ENCODE assay signal across 40 mouse cellular contexts in genomic region chr3:57665880-57666279, GRCm38 (mm10). TPM values are rescaled to one million over a fixed set of nuclear protein-coding genes. Genes with fewer than 3 reads are reported as not detected.
"Had no signal": no experiment of that assay in that cellular context is flagged by ENCODE, and none has a peak within 500 bp of the region (broad histone marks: within the 10 kb centered on the region; RNA-seq: fewer than 3 reads in every experiment).

No protein-coding gene starts in this region.

- H3K27ac ChIP-seq: limb, embryonic 10.5 days; limb, embryonic 12.5 days; limb, embryonic 13.5 days; limb, embryonic 15.5 days; liver, embryonic 12.5 days; liver, embryonic 13.5 days; liver, embryonic 14.5 days; liver, embryonic 15.5 days; lung, embryonic 15.5 days; macrophage; midbrain, embryonic 10.5 days; midbrain, embryonic 12.5 days; midbrain, embryonic 13.5 days; midbrain, embryonic 15.5 days; neural tube, embryonic 12.5 days had no signal

- H3K4me2 ChIP-seq: limb, embryonic 12.5 days; limb, embryonic 13.5 days; limb, embryonic 15.5 days; liver, embryonic 11.5 days; liver, embryonic 12.5 days; liver, embryonic 13.5 days; liver, embryonic 15.5 days; lung, embryonic 14.5 days; lung, embryonic 15.5 days; midbrain, embryonic 11.5 days; midbrain, embryonic 12.5 days; midbrain, embryonic 13.5 days; midbrain, embryonic 15.5 days; neural tube, embryonic 12.5 days had no signal

- H3K9me3 ChIP-seq: limb, embryonic 10.5 days; limb, embryonic 12.5 days; limb, embryonic 13.5 days; limb, embryonic 15.5 days; liver, embryonic 12.5 days; liver, embryonic 13.5 days; liver, embryonic 15.5 days; lung, embryonic 15.5 days; megakaryocyte, embryonic 14.5 days; midbrain, embryonic 10.5 days; midbrain, embryonic 12.5 days; midbrain, embryonic 13.5 days; midbrain, embryonic 15.5 days; neural tube, embryonic 12.5 days had no signal

- H3K9ac ChIP-seq: limb, embryonic 12.5 days; limb, embryonic 13.5 days; limb, embryonic 15.5 days; liver, embryonic 12.5 days; liver, embryonic 13.5 days; liver, embryonic 14.5 days; liver, embryonic 15.5 days; liver, postnatal 0 days; lung, embryonic 14.5 days; lung, embryonic 15.5 days; midbrain, embryonic 12.5 days; midbrain, embryonic 13.5 days; midbrain, embryonic 15.5 days; neural tube, embryonic 12.5 days had no signal

- H3K4me3 ChIP-seq: limb, embryonic 10.5 days; limb, embryonic 12.5 days; limb, embryonic 13.5 days; limb, embryonic 15.5 days; liver, embryonic 12.5 days; liver, embryonic 13.5 days; liver, embryonic 15.5 days; lung, embryonic 15.5 days; megakaryocyte, embryonic 14.5 days; midbrain, embryonic 10.5 days; midbrain, embryonic 12.5 days; midbrain, embryonic 13.5 days; midbrain, embryonic 15.5 days; myocyte; neural tube, embryonic 12.5 days had no signal

- DNase-seq: left cerebral cortex, postnatal 4 days; liver; liver, embryonic 13.5 days; liver, postnatal 0 days; lung, adult 18-20 months; lung, adult 2 months; lung, embryonic 14.5 days; lung, postnatal 10 days; lung, postnatal 14 days; lung, postnatal 36 days; lung, postnatal 4 days; midbrain, embryonic 14.5 days had no signal

- H3K4me1 ChIP-seq: limb, embryonic 10.5 days; limb, embryonic 12.5 days; limb, embryonic 13.5 days; limb, embryonic 15.5 days; liver, embryonic 12.5 days; liver, embryonic 13.5 days; liver, embryonic 15.5 days; lung, embryonic 15.5 days; midbrain, embryonic 13.5 days; midbrain, embryonic 15.5 days; neural tube, embryonic 12.5 days had no signal

- H3K36me3 ChIP-seq: limb, embryonic 10.5 days; limb, embryonic 12.5 days; limb, embryonic 13.5 days; limb, embryonic 15.5 days; liver, embryonic 12.5 days; liver, embryonic 13.5 days; liver, embryonic 15.5 days; lung, embryonic 15.5 days; midbrain, embryonic 10.5 days; midbrain, embryonic 12.5 days; midbrain, embryonic 13.5 days; midbrain, embryonic 15.5 days; neural tube, embryonic 12.5 days had no signal

- ATAC-seq: liver, embryonic 12.5 days; liver, postnatal 0 days; lung, postnatal 0 days; midbrain, embryonic 13.5 days; midbrain, embryonic 15.5 days; midbrain, embryonic 16.5 days had no signal

- H3K27me3 ChIP-seq: limb, embryonic 12.5 days; limb, embryonic 13.5 days; limb, embryonic 15.5 days; liver, embryonic 12.5 days; liver, embryonic 13.5 days; liver, embryonic 15.5 days; lung, embryonic 15.5 days; midbrain, embryonic 12.5 days; midbrain, embryonic 13.5 days; midbrain, embryonic 15.5 days; neural tube, embryonic 12.5 days had no signal

RNA-seq across cellular contexts. Expression of gene Ankub1, which starts 26.7 kb away (rescaled TPM):
- total RNA-seq: left cerebral cortex, postnatal 10 days; megakaryocyte progenitor cell, adult 5-6 weeks; megakaryocyte, adult 5-6 weeks; megakaryocyte-erythroid progenitor cell, adult 5-6 weeks; midbrain, postnatal 0 days; monocyte, adult 5-6 weeks had no signal
- polyA plus RNA-seq: limb, embryonic 10.5 days; limb, embryonic 12.5 days; limb, embryonic 14.5 days; liver, embryonic 11.5 days; liver, embryonic 12.5 days; liver, embryonic 13.5 days; liver, embryonic 15.5 days; liver, embryonic 16.5 days; lung, embryonic 14.5 days; macrophage; midbrain, embryonic 11.5 days; myocyte; neural tube, embryonic 12.5 days had no signal
